Mouse (Mus musculus) heart, embryonic 12.5 days (tissue): ENCODE results near the gene Vmn1r34. TPM values are rescaled to one million over a fixed set of nuclear protein-coding genes. Genes with fewer than 3 reads are reported as not detected.
"Not testable (repeated sequence)": the region's sequence is repeated elsewhere in the genome, so short reads cannot be mapped to it uniquely, and the experiment has no call there.

ENCODE experiments used
- ATAC-seq: fragments of 200-750 bp; cut with Nextera tagmentation; 2 replicates; pipeline ENCODE4 v1.8.0; 2017; ENCODE audit warnings: moderate TSS enrichment, moderate library complexity; ENCODE audit not compliant: insufficient number of reproducible peaks, low FRiP score
- H3K27ac ChIP-seq: fragments of 300-500 bp; sonication (generic); 2 replicates; pipeline ENCODE4 v1.5.1; 2016; ENCODE audit warnings: mild to moderate bottlenecking, moderate library complexity; ENCODE audit not compliant: poor library complexity, severe bottlenecking
- H3K27me3 ChIP-seq: fragments of 300-500 bp; sonication (generic); replicated peaks from 2 replicates; pipeline ENCODE4 v1.6.1; 2016; ENCODE audit warnings: mild to moderate bottlenecking, moderate library complexity
- H3K36me3 ChIP-seq: fragments of 300-500 bp; sonication (generic); 2 replicates; pipeline ENCODE4 v1.6.1; 2016; ENCODE audit warnings: mild to moderate bottlenecking, moderate library complexity
- H3K4me1 ChIP-seq: fragments of 300-500 bp; sonication (generic); replicated peaks from 2 replicates; pipeline ENCODE4 v1.6.1; 2016; ENCODE audit warnings: mild to moderate bottlenecking
- H3K4me2 ChIP-seq: fragments of 300-500 bp; sonication (generic); 2 replicates; pipeline ENCODE4 v1.6.1; 2016; ENCODE audit warnings: mild to moderate bottlenecking, moderate library complexity
- H3K4me3 ChIP-seq: fragments of 300-500 bp; sonication (generic); 2 replicates; pipeline ENCODE4 v1.5.1; 2016; ENCODE audit warnings: mild to moderate bottlenecking
- H3K9ac ChIP-seq: fragments of 300-500 bp; sonication (generic); 2 replicates; pipeline ENCODE4 v1.6.1; 2016; ENCODE audit warnings: mild to moderate bottlenecking, moderate library complexity
- H3K9me3 ChIP-seq: fragments of 300-500 bp; sonication (generic); replicated peaks from 2 replicates; pipeline ENCODE4 v1.6.1; 2016; ENCODE audit warnings: mild to moderate bottlenecking, moderate library complexity
- WGBS: fragments of 180-500 bp; shearing (Covaris S2); methylation state at CpG from one replicate; pipeline ENCODE4 v1.1.7; 2016; 5-methylcytosine and 5-hydroxymethylcytosine counted together
- polyA plus RNA-seq: library from polyadenylated mRNA; unstranded; fragments of >200 nt; fragmentation: Nextera tagmentation; extraction: Ambion mirVana; gene quantifications from 2 replicates; pipeline ENCODE4 v1.2.1, GENCODE M21; 2016

The Vmn1r34 gene
- not detected in 2 replicates for polyA plus RNA-seq

DNA sequence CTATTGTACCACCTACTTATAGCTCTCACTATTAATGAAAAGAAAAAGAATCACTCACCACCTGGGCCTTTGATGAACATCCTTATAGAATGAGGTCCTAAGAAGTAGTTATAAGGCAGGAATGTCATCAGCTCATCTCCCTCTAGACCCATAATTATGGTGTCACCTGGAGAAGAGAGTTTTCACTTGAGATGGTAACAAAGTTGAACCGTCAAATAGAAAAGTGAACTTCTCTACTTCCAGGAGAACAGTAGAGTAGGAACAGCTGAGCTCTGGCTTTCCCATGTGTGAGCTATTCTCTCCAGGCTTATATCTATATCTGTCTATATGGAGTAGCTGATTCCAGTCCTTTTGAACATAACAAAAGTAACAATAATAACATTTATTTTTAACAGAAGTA is at the start of gene Vmn1r34:
Gene Vmn1r34, minus strand, starts transcription at position 101 of the 400 bp plus-strand sequence.
- no peak within 1 kb of the TSS for H3K4me3 ChIP-seq
- no peak within 1 kb of the TSS for H3K27ac ChIP-seq
- no peaks in the 10 kb centered on the region for H3K4me1 ChIP-seq
- no peak for ATAC-seq
- H3K9me3 ChIP-seq, result no peaks in the 10 kb centered on the region
- H3K4me2 ChIP-seq, result no peak within 1 kb of the TSS
- H3K36me3 ChIP-seq, result no peaks in the 10 kb centered on the region
- H3K27me3 ChIP-seq, result no peaks in the 10 kb centered on the region
- 84% methylated on average over 1 of the region's 1 CpGs for WGBS
- no peak within 1 kb of the TSS for H3K9ac ChIP-seq

DNA sequence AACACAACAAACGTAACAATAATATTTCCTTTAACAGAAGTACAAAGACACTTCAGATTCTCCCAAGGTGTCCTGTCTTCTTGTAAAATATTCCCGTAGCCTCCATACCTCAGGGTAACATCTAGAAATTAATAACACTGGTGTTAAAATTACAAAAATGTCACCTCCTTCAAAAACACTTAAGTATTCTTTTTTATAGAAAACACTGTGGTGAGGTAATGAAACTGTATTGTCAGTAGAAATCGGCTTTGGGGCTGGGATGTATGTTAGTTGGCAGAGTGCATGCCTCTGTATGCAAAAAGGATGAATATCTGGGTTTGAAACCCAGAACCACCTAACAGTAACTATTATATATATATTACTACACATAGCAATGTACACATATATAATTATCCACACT is 42.1 kb upstream of the Vmn1r34 start, which contains the start of gene Vmn1r35:
Gene Vmn1r35, minus strand, starts transcription at position 101 of the 400 bp plus-strand sequence.
- no peak within 1 kb of the TSS for H3K9ac ChIP-seq
- no peak within 1 kb of the TSS for H3K4me2 ChIP-seq
- no peak within 1 kb of the TSS for H3K27ac ChIP-seq
- no peak for ATAC-seq
- H3K36me3 ChIP-seq, result no peaks in the 10 kb centered on the region
- whole genome bisulfite sequencing, result 67% methylated on average over 3 of the region's 3 CpGs
- H3K4me3 ChIP-seq, result no peak within 1 kb of the TSS
- 0 out of 2 replicates have a peak, but pooled peaks cover 2% of the 10 kb centered on the region for H3K9me3 ChIP-seq
- H3K4me1 ChIP-seq, result no peaks in the 10 kb centered on the region
- H3K27me3 ChIP-seq, result no peaks in the 10 kb centered on the region

DNA sequence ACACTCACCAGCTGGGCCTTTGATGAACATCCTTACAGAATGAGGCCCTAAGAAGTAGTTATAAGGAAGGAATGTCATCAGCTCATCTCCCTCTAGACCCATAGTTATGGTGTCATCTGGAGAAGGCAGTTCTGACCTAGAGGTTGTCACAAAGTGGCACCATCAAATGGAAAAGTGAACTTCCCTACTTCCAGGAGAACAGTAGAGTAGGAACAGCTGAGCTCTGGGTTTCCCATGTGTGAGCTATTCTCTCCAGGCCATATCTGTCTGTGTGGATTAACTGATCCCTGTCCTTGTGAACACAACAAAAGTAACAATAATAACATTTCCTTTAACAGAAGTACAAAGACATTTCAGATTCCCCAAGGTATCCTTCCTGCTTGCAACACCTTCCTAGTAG is 25.5 kb downstream of the Vmn1r34 start, which contains the start of gene Vmn1r33:
Gene Vmn1r33, minus strand, starts transcription at position 101 of the 400 bp plus-strand sequence.
- not testable (repeated sequence) for ATAC-seq, H3K4me1 ChIP-seq, H3K4me3 ChIP-seq, H3K4me2 ChIP-seq, H3K36me3 ChIP-seq, H3K27me3 ChIP-seq, H3K9me3 ChIP-seq, H3K27ac ChIP-seq, H3K9ac ChIP-seq

DNA sequence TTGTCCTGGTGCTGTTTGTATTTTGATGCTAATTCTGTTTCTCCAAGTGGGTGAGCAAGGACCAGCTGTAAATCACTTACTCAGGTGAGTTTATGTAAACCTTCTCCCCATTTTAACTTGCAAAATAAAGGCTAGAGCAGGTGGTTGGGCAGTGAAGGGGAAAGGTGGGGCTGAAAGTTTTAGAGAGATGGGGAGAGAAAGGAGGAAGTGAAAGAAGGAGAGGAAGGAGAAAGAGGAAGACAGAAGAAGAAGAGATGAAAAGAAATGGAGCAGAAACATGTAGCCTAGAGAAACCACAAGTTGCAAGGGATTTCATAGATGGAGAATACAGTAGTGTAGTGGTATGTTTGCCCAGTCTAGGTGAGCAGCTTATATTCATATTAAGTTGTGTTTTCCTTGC is 47.9 kb downstream of the Vmn1r34 start:
- Histone ChIP-seq H3K27ac (no peak overlapping the region), H3K4me2 (no peak overlapping the region), H3K9ac (no peak overlapping the region), H3K9me3 (peaks cover 3% of the 10 kb centered on the region; the same call in 1 of the 2 replicates), H3K27me3 (no peaks in the 10 kb centered on the region), H3K4me3 (no peak overlapping the region), H3K4me1 (no peaks in the 10 kb centered on the region), H3K36me3 (no peaks in the 10 kb centered on the region)
- ATAC-seq, result no peak

Other genes starting within 250 kb of the Vmn1r34 start
- gene Mad2l1, start 108.5 kb downstream of the Vmn1r34 start, polyA plus RNA-seq, result 79.9 and 81.8 TPM in 2 replicates
- gene Vmn1r32, start 83.8 kb downstream of the Vmn1r34 start, polyA plus RNA-seq, result 0.09 TPM in 1 of 2 replicates, not detected in the other
- not detected in 2 replicates for gene Vmn1r33, start 25.6 kb downstream of the Vmn1r34 start, polyA plus RNA-seq
- not detected in 2 replicates for gene Vmn1r35, start 42.0 kb upstream of the Vmn1r34 start, polyA plus RNA-seq
- not detected in 2 replicates for gene Vmn1r36, start 75.3 kb upstream of the Vmn1r34 start, polyA plus RNA-seq
- not detected in 2 replicates for gene Vmn1r37, start 85.5 kb upstream of the Vmn1r34 start, polyA plus RNA-seq
- gene Vmn1r38, start 138.7 kb upstream of the Vmn1r34 start, polyA plus RNA-seq, result not detected in 2 replicates
- gene Vmn1r39, start 166.7 kb upstream of the Vmn1r34 start, polyA plus RNA-seq, result not detected in 2 replicates